Mouse (Mus musculus) liver, postnatal 0 days (tissue): ENCODE data around the gene Icam1. TPM values are rescaled to one million over a fixed set of nuclear protein-coding genes. Genes with fewer than 3 reads are reported as not detected.
A peak's percentile ranks its signal among the peaks of the same experiment; 100 is the strongest.

Source experiments
- ATAC-seq: fragments of 200-750 bp; cut with Nextera tagmentation; 2 replicates; pipeline ENCODE4 v1.8.0; 2017; ENCODE audit warnings: mild to moderate bottlenecking, moderate library complexity
- DNase-seq: peaks from one replicate; pipeline ENCODE4 v3.0.0-alpha.2; 2016
- H3K27ac ChIP-seq: fragments of 300-500 bp; sonication (generic); 2 replicates; pipeline ENCODE4 v1.5.1; 2014; ENCODE audit warnings: antibody characterized with exemption, moderate library complexity, mild to moderate bottlenecking, low read depth
- H3K27me3 ChIP-seq: fragments of 300-500 bp; sonication (generic); 2 replicates; pipeline ENCODE4 v1.6.1; 2014; ENCODE audit warnings: low read length, control low read depth, mixed read lengths; ENCODE audit not compliant: insufficient read depth
- H3K36me3 ChIP-seq: fragments of 300-500 bp; sonication (generic); replicated peaks from 2 replicates; pipeline ENCODE4 v1.6.1; 2014; ENCODE audit warnings: mild to moderate bottlenecking, control low read depth, low read length, moderate library complexity, mixed read lengths; ENCODE audit not compliant: insufficient read depth
- H3K4me1 ChIP-seq: fragments of 300-500 bp; sonication (generic); 2 replicates; pipeline ENCODE4 v1.6.1; 2014; ENCODE audit warnings: antibody characterized with exemption, mild to moderate bottlenecking, control low read depth; ENCODE audit not compliant: insufficient read depth
- H3K4me2 ChIP-seq: fragments of 300-500 bp; sonication (generic); 2 replicates; pipeline ENCODE4 v1.6.1; 2014; ENCODE audit warnings: low read depth, mild to moderate bottlenecking, low read length, moderate library complexity, mixed read lengths
- H3K4me3 ChIP-seq: fragments of 300-500 bp; sonication (generic); 2 replicates; pipeline ENCODE4 v1.5.1; 2014; ENCODE audit warnings: low read depth, low read length
- H3K9ac ChIP-seq: fragments of 300-500 bp; sonication (generic); replicated peaks from 2 replicates; pipeline ENCODE4 v1.6.1; 2014; ENCODE audit warnings: mild to moderate bottlenecking, moderate library complexity
- H3K9me3 ChIP-seq: fragments of 300-500 bp; sonication (generic); 2 replicates; pipeline ENCODE4 v1.6.1; 2016; ENCODE audit warnings: mild to moderate bottlenecking, control low read depth, low read length, mixed read lengths
- CTCF ChIP-seq: sonication (generic); IDR thresholded peaks from 2 replicates; pipeline ENCODE4 v1.5.1; 2016; ENCODE audit warnings: antibody characterized with exemption, low read depth
- EP300 ChIP-seq: IDR thresholded peaks from 2 replicates; pipeline ENCODE4 v1.6.1; 2016; ENCODE audit warnings: antibody characterized with exemption, low read depth, mild to moderate bottlenecking
- WGBS: fragments of 180-500 bp; shearing (Covaris S2); extraction: QIAGEN DNeasy Blood & Tissue Kit; methylation state at CpG from one replicate; pipeline ENCODE4 v1.1.7; 2014; ENCODE audit not compliant: insufficient replicate concordance; 5-methylcytosine and 5-hydroxymethylcytosine counted together
- polyA plus RNA-seq: library from polyadenylated mRNA; unstranded; fragments of >200 nt; fragmentation: Nextera tagmentation; extraction: Ambion mirVana; gene quantifications from 2 replicates; pipeline ENCODE4 v1.2.1, GENCODE M21; 2015

The Icam1 gene
- polyA plus RNA-seq, 1 experiment from 2014 or later = 12.7 TPM

DNA sequence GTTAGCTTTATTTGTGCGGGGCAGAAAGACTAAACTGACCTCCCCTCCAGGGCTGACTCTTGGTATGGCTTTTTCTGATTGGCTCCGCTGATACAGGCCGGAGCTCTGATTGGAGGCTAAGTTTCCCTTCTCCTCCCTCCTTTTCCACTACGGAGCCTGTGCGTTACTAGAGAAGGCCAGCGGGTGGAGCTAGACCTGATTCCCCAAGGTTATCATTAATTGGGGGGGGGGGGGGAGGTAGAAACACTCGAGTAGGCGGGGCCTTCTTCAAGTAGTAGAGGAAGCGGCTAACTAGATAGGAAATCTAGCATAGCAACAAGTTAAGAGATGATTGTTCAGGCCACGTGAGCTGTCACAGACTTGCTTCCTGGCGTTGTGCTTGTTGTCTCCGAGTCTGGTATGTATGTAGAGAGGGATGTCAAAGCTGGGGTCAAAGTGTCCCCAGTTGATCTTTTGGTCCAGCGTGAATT lies 15.0 kb downstream of the Icam1 start:
- WGBS = 2% methylated on average over 13 of the region's 13 CpGs
- H3K4me3 ChIP-seq = peak overlapping the region; percentile 55
- peak overlapping the region; percentile 71 for H3K9ac ChIP-seq
- H3K27me3 ChIP-seq = peaks cover 44% of the 10 kb centered on the region
- peaks cover 23% of the 10 kb centered on the region for H3K36me3 ChIP-seq
- peak; percentile 89 for DNase-seq
- TF ChIP-seq EP300 (no peak), CTCF (peak; percentile 83)
- peak; percentile 73 for ATAC-seq
- H3K9me3 ChIP-seq = no peaks in the 10 kb centered on the region
- peak overlapping the region; percentile 98 for H3K4me2 ChIP-seq
- peak overlapping the region; percentile 87 for H3K27ac ChIP-seq
- peaks cover 60% of the 10 kb centered on the region for H3K4me1 ChIP-seq

DNA sequence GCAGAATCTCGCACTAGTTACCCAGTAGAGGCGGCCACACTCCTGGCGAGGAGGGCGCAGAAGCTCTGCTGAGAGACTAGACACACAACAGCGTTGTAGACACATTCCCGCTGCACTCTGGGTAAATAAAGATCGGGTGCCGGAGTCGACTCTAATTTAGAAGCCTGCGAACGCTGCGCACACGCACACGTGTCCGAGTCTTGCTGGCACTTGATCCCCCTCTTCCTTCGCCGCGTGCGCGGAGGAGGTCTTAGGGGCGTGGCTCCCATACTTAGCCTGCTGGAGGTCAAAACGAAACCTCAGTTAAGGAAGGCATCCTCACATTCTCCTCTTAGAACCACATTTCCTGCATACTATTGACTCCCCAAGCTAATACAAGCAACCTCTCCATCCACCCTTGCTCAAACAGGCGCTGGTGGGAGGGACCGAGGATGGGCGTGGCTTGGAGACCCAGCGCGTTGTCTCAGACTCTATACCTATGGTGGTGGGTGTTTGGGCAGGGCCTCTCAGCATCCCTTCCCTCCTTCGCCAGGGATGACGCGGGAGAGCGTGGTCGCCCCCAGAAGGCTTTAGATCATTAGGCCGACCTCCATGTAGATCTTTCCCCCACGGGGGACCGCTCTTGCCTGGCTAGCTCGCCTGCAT lies 15.6 kb downstream of the Icam1 start:
- peak; percentile 7 for ATAC-seq
- Histone ChIP-seq H3K4me3 (peak overlapping the region; percentile 55), H3K27ac (peak overlapping the region; percentile 87), H3K27me3 (peaks cover 50% of the 10 kb centered on the region), H3K4me2 (peak overlapping the region; percentile 98), H3K4me1 (peaks cover 60% of the 10 kb centered on the region), H3K9me3 (no peaks in the 10 kb centered on the region), H3K9ac (peak overlapping the region; percentile 41), H3K36me3 (peaks cover 21% of the 10 kb centered on the region)
- TF ChIP-seq EP300 (no peak), CTCF (no peak)
- under 1% methylated on average over 36 of the region's 36 CpGs for WGBS
- peak; percentile 62 for DNase-seq

DNA sequence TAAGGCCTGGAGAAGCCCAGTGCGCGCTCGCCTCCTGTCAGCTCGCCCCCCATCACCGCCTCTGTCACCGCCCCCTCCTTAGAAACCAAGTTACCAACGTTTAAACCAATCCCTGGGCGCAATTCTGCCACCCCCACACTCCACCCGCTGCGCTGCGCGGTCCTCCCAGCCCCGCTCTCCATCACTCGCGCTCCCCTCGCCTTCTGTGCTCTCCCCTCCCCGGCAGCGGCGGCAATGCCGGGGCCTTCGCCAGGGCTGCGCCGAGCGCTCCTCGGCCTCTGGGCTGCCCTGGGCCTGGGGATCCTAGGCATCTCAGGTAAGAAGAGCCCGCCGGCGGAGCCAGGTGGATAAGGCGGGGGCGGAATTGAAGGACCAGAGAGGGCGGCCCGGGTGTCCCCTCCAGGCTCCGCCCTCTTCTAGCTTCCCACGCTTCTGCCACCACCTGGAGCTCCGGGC lies 16.1 kb downstream of the Icam1 start, which contains the start of gene Icam5:
Gene Icam5, plus strand, starts transcription at position 178 of the 456 bp plus-strand sequence.
- H3K4me1 ChIP-seq = peaks cover 62% of the 10 kb centered on the region
- 1% methylated on average over 34 of the region's 35 CpGs for whole genome bisulfite sequencing
- H3K27me3 ChIP-seq = peaks cover 55% of the 10 kb centered on the region
- peaks cover 16% of the 10 kb centered on the region for H3K36me3 ChIP-seq
- H3K4me3 ChIP-seq = peak within 1 kb of the TSS; percentile 55
- no peak for ATAC-seq
- DNase-seq = peak; percentile 55
- peak within 1 kb of the TSS; percentile 44 for H3K9ac ChIP-seq
- TF ChIP-seq EP300 (no peak), CTCF (no peak)
- H3K9me3 ChIP-seq = no peaks in the 10 kb centered on the region
- peak within 1 kb of the TSS; percentile 98 for H3K4me2 ChIP-seq
- peak within 1 kb of the TSS; percentile 87 for H3K27ac ChIP-seq

DNA sequence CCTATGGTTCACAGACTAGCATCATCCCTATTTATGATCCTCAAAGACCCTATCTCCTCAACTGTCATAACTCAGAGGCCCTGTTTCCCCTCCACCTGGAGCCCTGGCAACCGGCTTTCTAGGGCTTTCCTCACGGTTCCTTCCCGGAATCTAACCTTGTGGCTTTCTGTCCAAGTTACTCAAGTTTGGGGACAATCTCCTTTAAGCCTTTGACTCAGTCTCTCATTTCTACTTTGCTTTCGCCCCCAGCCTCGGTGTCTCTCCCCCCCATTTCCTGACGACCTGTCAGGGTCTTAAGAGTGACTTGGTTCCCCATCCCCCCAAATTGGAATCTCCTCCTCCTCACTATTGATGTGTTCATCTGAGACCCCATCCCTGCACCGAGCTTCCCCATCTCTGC lies 16.7 kb downstream of the Icam1 start:
- peak overlapping the region; percentile 55 for H3K4me3 ChIP-seq
- H3K36me3 ChIP-seq = peaks cover 11% of the 10 kb centered on the region
- H3K9me3 ChIP-seq = no peaks in the 10 kb centered on the region
- no peak for ATAC-seq
- H3K9ac ChIP-seq = no peak overlapping the region
- 4% methylated on average over 7 of the region's 7 CpGs for WGBS
- peaks cover 65% of the 10 kb centered on the region for H3K4me1 ChIP-seq
- peak overlapping the region; percentile 98 for H3K4me2 ChIP-seq
- DNase-seq = no peak
- H3K27ac ChIP-seq = no peak overlapping the region
- TF ChIP-seq EP300 (no peak), CTCF (no peak)
- H3K27me3 ChIP-seq = peaks cover 61% of the 10 kb centered on the region

DNA sequence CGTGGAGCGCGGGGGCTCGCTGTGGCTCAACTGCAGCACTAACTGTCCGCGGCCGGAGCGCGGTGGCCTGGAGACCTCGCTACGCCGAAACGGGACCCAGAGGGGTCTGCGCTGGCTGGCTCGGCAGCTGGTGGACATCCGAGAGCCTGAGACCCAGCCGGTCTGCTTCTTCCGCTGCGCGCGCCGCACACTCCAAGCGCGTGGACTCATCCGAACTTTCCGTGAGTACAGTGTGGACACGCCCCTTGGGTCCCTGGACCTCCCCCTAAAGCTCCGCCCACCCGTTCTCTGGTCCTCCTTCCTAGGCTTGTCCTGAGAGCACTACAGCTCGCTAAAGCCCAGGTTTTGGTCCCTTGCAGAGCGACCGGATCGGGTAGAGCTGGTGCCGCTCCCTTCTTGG lies 17.4 kb downstream of the Icam1 start:
- peak overlapping the region; percentile 44; the same call in 1 of the 2 replicates for H3K9ac ChIP-seq
- peaks cover 67% of the 10 kb centered on the region for H3K27me3 ChIP-seq
- peaks cover 63% of the 10 kb centered on the region for H3K4me1 ChIP-seq
- peak overlapping the region; percentile 55 for H3K4me3 ChIP-seq
- peak; percentile 93 for DNase-seq
- 1% methylated on average over 30 of the region's 34 CpGs for WGBS
- peak overlapping the region; percentile 98 for H3K4me2 ChIP-seq
- TF ChIP-seq CTCF (no peak), EP300 (no peak)
- peaks cover 4% of the 10 kb centered on the region; the same call in 1 of the 2 replicates for H3K36me3 ChIP-seq
- no peak overlapping the region for H3K27ac ChIP-seq
- H3K9me3 ChIP-seq = no peaks in the 10 kb centered on the region
- ATAC-seq = peak; percentile 37

DNA sequence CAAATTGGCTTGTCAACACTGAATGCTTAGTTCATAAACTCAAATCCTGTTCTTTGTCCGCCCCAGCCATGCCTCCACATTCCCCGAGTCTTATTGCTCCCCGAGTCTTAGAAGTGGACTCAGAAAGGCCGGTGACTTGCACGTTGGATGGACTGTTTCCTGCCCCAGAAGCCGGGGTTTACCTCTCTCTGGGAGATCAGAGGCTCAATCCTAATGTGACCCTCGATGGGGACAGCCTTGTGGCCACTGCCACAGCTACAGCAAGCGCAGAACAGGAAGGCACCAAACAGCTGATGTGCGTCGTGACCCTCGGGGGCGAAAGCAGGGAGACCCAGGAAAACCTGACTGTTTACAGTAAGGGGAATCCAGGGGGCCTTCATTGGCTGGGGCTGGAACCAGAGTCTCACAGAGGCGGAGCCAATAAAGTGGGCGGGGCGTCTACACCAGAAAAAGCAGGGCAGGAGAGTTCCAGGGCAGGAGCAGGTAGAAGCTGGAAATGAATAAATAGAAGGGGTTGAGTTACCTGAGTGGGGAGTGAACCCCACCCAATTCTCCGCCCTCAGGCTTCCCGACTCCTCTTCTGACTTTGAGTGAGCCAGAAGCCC lies 18.8 kb downstream of the Icam1 start:
- H3K9me3 ChIP-seq = no peaks in the 10 kb centered on the region
- no peak overlapping the region for H3K4me2 ChIP-seq
- no peaks in the 10 kb centered on the region for H3K36me3 ChIP-seq
- H3K4me3 ChIP-seq = no peak overlapping the region
- no peak for DNase-seq
- 6% methylated on average over 17 of the region's 17 CpGs for WGBS
- no peak overlapping the region for H3K27ac ChIP-seq
- TF ChIP-seq EP300 = no peak
- no peak for TF ChIP-seq CTCF
- ATAC-seq = no peak
- peaks cover 53% of the 10 kb centered on the region for H3K4me1 ChIP-seq
- H3K9ac ChIP-seq = no peak overlapping the region
- H3K27me3 ChIP-seq = peaks cover 80% of the 10 kb centered on the region
